Mouse (Mus musculus) granulocyte monocyte progenitor cell, adult 5-6 weeks (primary cell): ENCODE data around the gene Plxdc1. TPM values are rescaled to one million over a fixed set of nuclear protein-coding genes. Genes with fewer than 3 reads are reported as not detected.

Experiments
- ATAC-seq: replicated peaks from 2 replicates; pipeline ENCODE4 v1.8.0; 2016; ENCODE audit warnings: mild to moderate bottlenecking, moderate TSS enrichment, inconsistent platforms; ENCODE audit not compliant: poor library complexity, severe bottlenecking
- total RNA-seq, 2 experiments: library from RNA; stranded (forward) in 1 of 2; stranded (reverse) in 1 of 2; fragments of 200-712, 200-1000 nt in 1 of 2; fragments of >200 nt in 1 of 2; fragmentation: Nextera tagmentation in 1 of 2; gene quantifications; 2 replicates each; pipeline ENCODE4 v1.2.3; 2014 to 2017

The Plxdc1 gene
- total RNA-seq, 2 experiments from 2014 or later: 3.2 to 3.9 TPM

DNA sequence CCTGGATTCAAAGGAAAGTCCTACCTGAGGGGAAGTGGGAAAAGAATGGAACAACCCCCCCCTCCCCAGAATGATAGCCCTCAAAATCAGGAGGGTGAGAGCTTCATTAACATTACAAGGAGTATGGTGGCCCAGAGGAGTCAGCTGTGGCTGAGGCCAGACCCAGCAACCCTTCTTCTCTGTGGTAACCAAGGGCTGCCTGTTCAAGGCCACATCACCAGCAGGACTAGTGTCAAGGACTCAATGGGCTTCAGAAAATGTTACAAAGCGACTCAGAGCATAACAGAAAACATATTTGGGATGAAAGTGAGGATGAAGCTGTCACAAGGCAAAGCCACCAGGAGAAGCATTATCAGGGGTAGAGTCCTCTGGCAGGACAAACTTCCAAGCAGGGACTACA lies 52.7 kb downstream of the Plxdc1 start:
- no peak for ATAC-seq

DNA sequence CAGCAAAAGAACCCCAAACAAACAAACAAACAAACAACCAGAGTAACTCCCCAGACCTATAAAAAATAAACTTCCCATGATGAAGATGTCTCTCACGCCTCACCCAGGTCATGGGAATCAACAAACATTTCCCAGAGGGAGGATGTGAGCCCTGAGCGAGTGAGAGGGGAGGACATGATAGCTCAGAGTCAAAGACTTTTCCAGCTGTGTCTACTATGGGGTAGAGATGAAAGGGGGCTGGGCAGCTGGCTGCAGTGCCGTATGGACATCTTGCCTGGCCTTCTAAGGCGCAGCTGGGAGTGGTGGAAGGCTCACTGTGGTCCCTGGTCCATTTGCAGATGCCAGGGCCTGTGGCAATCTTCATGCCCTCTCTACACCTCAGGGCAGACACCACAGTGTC lies 57.3 kb downstream of the Plxdc1 start:
- no peak for ATAC-seq

DNA sequence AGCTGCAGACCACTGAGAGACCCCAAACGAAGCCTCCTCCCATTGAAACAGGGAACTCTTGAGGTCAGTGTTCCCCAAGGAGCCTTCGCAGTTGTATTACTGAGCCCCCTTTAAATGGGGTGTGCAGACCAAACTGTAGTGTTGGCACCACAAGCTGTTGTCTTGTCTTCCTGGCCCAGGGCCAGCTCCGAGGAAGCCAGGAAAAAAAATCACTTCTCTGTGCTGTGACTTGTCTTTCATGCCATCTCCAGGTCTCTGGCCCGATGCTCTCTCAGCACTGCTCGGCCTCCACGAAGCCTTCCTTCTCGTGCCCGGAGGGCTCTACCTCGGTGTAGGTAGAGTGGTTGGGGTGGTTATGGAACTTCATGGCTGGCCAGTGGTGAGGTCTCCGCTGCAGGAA lies 62.0 kb downstream of the Plxdc1 start:
- ATAC-seq: no peak

DNA sequence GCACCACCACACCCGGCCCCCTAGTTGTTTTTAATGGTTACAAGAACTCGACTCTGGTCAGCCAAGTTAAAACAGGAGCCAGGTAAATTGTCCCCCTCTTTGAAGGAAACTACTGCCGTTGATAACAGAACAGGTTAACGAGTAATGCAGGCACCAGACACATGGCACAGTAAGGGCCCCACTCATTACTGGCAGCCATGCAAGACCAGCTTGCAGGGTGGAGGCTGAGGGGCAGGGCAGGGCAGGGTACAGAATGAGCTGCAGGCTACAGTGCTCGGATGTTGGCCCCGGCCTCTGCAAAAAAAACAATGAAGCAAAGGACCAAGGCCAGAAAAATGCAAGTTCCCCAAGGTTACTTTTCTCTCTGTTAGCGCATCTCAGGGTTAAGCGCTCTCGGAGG lies 62.6 kb downstream of the Plxdc1 start:
- no peak for ATAC-seq

DNA sequence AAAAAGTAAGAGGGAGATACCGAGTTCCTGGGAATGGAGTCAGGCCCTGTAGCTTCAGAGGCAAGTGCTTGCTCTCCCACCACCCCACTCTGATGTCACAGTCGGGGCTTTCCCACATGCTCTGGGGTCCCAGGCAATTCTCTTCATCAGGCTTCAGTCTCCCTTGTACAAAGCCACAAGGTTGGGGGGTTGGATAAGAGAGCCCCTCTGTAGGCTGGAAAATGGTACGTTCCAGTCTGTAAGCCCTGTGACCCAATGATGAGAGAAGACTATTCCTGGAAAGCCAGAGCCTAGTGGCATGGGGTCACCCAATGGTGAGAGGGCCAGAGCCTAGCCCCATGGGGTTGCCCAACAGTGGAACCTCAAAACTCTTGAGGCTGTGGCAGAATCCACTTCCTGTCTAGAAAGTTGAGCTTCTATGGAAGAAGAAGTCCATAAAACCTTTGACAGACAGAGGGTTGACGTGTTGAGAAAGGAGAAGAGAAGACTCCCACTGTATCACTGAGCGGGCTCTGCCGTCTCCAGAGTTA lies 70.2 kb downstream of the Plxdc1 start:
- peak; percentile 97 for ATAC-seq

DNA sequence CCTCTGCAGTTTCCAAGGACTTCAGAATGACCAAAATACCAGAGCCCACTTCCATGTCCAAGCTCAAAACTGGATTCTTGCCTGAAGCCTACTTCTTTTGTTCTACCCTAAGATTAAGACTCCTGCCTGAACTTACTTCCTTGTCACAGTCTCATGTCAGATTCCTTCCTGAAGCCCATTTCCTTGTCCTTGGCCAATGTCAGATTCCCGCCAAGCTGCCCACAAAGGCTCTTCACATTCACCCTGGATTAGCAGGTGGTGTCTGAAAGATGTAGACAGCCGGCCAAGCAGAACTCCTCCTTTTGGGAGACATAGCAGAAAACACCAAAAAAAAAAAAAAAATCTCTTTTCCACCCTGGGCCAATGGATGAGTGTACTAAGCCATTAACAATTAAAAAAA lies 70.8 kb downstream of the Plxdc1 start:
- ATAC-seq: no peak

DNA sequence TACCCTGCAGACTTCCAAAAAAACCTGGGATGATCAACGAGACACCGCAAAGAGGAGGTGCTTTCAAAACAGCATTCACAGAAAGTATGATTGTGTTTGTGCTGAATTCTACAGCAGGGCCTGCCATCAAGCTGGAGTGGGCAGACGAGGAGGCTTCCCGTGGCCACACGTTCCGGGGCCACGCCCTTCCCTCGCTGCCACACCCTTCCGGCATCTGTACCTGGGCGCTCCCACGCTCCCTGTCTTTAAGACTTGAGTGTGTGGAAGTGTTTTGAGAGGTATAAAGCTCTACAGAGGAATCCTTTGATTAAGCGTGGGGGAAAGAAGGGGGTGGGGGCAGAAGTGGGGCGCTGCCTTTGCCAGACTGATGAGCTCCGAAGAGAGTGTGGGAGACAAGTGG lies 73.1 kb downstream of the Plxdc1 start:
- no peak for ATAC-seq

DNA sequence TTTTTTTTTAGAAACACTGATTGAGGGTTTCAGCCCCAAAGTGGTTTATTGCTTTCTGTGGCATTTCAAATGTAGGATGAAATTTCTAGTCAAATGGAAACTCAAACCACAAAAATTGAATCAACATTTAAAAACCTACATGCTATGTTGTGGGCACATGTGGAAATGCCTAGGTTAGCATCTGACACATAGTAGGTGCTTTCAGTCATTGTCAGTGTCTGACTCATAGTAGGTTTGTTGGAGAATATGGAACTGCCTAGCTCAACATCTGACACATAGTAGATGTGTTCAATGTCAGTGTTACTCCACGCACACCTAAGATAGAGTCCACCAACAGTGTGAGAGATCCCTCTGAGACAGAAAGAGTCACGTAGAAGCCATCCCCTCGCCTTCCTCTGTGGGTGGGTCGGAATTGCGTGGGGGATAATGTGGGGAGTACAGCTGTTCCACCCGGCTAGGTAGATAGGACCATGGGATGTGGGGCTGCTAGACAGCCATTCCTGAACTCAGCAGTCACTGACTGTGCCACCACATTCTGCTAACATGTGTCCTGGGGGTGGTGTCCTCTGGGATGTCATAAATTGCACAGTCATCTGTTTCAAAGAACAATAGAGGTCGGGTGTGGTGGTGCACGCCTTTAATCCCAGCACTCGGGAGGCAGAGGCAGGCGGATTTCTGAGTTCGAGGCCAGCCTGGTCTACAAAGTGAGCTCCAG lies 77.5 kb downstream of the Plxdc1 start:
- no peak for ATAC-seq

DNA sequence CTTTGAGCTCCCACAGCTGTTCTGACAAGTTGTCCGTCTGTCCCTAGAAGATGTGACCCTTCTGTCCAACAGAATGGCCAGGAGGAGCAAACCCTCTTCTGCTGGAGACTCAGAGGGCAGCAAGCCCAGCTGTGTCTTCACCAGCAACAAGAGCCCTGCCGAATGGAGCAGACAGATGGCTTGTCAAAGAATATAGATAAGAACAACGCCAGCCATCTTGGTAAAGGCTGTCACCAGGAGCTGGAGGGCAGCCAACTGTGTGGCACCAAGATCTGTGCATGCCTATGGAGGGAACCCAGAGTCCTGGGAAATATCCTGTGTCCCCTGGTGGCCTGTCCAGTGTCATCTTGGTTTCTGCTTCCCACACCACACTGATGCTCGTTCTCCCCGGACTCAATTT lies 78.3 kb downstream of the Plxdc1 start:
- no peak for ATAC-seq

DNA sequence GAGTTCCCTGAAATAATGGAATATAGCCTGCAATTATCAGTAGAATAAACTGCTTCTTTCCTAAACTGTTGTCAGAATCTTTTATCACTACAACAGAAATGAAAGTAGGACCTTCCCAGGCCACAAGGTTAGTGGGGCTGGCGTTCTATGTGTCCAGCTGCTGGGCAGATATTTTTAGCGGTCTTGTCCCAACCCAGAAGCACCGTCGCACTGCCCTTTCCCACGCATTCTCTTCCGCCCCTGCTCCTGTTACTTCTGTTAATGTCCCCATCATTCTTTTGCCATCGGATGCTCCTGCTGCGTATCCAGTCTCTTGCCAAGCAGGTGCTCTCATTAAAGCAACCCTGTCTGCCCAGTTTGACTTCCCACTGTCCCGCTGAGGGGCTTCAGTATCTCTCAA lies 79.3 kb downstream of the Plxdc1 start:
- ATAC-seq: no peak

DNA sequence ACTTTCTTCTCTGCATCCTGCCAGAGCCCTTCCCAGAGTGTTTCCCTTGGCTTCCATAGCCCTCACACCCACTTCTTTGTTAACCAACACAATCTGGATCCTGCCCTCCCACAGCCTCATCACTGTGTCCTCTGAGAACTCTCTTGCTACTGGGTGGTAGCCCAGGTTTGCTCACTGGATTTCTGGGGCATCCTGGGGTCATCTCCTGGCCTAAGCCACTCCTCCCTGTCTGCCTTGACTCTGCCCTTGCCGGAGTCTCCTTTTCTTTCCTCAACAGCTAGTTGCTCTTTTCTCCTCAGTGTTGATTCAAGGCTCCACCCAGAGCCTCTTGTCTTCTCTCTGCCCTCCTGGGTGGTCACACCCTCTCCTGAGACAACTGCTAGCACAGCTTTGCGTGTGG lies 80.3 kb downstream of the Plxdc1 start:
- no peak for ATAC-seq

DNA sequence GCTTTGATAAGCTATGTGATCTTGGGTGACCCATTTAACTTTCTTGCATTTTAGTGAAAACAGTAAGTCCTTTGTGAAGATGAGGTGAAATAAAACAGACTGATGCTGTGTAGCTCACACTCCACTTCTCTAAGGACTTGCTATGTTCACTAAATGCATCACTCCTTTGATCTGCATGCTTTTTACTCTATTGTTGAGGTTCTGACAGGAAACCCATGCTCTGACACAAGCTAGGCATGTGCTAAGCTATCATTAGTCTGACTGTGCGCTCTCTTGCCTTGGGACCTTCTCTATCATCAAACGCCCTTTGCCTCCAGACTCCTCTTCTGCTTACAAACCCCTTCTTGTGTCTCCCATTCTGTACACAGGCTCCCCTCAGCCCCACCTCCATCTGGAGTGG lies 80.7 kb downstream of the Plxdc1 start:
- ATAC-seq: no peak

DNA sequence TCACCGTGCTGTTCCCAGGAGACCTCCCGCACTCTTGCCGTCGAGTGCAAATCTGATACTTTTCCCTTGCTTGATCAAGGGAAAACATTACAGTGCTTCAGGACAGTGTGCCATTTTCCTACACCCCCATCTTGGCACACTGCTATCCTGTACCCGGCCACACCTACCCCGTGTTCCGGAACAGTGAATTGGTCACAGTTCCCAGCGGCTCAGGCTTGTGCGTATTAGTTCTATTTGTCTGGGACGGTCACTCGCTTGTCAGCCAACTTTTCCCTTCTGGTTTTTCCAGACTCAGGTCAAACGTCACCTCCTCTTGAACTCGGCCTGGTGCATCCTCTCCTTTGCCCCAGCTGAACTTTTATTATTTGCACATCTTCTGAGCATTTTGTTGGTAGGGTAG lies 81.4 kb downstream of the Plxdc1 start:
- ATAC-seq: no peak

DNA sequence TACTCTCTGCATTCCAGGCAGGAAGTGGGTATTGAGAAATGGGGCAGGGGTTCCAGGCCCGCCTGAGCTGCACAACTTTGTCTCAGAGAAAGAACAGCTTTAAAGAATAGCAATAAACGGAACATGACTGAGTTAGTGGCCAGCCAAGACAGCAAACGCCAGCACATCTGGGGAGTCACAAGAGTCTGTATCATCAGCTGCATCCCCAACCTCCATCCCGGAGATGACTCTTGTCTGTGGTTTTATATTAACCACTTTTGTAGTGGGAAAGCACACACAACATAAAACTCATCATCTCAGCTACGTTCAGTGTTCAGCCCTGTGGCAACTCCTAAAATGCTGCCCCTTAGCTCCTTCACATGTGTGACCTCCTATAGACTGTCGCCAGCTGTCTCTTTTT lies 84.4 kb downstream of the Plxdc1 start:
- no peak for ATAC-seq

DNA sequence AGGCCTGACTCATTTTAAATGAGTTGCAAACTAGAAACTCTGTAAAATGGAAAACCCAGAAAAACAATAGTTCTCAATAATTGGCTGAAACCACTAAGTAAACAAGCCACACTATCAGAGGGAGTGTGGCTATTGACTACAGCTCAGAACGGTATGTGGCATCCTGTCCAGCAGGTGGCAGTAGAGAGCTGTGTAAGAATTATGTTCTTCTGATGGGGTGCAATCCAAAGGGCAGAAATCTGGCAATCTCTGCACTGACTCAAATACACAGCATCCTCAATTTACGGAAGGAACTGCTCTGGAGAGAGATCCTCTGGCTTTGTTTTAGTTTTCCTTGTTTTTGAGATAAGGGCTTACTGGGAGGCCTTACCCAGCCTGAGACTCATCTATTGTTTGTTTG lies 86.4 kb downstream of the Plxdc1 start:
- peak; percentile 88 for ATAC-seq

DNA sequence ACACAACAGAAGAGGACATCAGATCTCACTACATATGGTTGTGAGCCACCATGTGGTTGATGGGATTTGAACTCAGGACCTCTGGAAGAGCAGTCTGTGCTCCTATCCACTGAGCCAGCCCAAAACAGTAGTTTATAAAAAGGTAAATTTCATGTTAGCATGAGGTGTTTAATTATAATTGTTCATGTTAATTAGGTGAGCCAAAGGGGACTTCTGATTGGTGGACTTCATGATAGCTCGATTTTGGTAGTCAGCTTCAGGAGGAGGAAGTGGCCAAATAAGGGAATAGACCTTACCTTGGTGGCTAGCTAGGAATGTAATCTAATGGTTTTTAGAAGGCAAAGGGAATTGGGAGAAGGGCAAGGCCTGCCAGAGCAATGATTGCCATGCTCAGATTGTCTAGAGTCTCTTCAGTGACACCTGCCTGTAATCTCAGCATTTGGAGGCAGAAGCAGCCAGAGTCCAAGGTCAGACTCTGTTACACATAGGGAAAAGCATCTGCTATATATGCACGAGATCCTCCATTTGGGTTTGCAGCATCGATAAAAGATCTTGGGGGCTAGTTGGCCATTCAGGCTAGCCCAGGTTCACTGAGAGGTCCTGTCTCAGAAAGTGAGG lies 88.6 kb downstream of the Plxdc1 start:
- no peak for ATAC-seq

DNA sequence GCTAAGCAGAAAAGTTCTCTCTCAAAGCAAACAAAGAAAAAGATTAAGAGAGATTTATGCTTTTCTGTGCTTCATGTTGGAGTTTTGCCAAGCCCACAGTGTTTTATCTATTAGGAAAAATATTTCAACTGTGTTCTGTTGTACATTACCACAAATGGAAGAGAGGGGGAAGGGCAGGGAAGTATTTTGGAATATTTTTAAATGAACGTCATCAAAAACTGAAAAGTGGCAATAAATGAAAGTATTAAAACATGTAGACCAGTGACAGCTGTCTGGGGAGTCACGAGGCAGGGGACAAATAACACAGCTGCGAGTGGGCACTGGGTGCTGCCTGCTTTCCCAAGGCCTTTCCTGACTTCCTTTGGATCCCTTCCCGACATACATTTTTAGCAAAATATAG lies 89.6 kb downstream of the Plxdc1 start:
- ATAC-seq: no peak

DNA sequence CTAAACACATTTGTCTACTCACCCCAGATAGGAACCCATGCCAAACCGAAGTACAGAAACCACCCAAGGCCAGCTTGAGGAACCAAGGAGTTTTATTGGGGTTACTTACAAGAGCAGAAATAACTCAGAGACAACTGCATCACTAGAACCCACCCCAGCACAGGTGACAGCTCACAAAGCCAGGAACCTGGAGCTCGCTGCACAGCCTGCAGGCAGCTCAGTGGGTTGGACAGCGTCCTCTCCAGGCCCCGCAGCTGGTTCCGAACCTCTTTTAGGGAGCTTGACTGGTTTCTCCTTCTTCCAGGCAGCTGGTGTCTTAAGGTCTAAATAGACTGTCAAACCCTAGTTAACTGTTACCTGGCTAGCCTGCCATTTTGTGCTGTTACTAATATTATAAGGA lies 94.4 kb downstream of the Plxdc1 start:
- ATAC-seq: no peak

DNA sequence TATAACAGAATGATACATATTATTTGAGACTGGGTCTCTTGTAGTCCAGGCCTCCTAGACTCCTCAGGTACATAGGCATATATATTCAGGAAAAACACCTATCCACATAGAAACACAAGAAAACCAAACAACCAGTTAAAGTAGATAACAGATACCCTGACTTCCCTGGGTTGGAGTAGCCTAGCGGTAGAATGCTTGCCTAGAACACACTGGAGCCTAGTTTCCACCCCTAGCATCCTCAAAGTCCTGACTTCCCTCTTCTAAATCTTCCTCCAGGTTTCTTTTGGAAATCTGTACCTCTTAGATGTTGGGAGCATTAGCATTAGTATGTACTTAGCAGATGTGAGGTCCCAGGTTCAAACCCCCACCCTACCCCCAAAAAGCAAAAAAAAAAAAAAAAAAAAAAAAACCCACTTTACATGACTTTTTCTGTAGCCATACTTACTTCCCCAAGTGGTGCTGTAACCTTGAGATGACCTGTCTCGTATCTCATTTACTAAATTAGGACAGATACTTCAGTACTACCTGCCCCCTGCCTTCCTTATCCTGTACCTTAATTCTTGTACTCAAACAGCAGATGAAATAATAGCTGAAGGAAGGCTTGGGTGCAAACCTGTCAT lies 100.8 kb downstream of the Plxdc1 start:
- ATAC-seq: no peak

DNA sequence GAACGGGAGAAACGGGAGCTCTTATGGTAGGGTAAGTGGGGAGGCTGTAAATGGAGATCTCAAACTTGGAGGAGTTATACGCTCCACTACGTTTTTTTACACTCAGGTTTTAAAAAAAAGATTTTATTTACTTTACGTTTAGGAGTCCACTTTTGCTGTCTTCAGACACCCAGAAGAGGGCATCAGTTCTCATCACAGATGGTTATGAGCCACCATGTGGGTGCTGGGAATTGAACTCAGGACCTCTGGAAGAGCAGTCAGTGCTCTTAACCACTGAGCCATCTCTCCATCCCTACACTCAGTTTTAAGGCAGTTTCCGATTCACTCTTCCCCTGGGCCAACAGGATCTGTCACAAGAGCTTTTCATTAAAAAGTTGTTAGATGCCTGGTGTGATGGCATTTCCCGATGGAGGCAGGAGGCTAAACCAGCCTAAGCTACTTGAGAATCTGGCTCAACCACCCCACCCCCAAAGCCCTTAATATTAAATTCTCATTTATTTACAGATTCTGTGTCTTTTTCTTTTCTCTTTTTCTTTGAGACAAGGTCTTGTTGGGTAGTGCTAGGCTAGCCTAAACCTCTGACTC lies 101.6 kb downstream of the Plxdc1 start:
- no peak for ATAC-seq

DNA sequence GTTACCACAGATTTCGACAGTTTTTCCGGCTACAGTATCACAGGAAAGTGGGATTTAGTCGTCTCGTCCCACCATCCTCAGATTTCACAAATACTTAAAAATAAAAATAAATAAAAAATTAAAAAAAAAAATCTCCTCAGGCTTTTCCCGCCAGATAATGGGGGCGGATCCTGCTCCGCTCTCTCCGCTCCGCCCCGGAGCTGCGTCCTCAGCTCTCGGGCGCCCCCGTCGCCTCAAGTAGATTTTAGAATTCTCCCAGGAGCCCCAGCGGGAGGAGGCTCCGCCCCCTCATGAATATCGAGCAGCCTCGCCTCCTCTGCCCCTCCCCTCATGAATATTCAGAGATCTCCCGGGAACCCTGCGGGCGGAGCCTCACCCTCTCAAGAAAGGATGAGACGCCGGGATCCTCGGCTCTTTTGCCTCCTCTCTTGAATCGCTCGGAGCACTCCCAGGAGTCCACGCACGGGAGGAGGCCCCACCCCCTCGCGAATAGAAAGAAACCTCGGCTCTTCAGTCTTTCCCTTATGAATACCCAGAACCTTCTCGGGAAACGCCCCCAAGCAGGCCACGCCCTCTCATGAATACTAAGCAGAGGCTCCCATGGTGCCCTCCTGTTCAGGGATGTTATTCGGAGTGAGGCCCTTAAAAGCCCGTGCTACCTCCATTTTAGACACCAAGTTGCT lies 102.2 kb downstream of the Plxdc1 start, which contains the start of gene Fbxo47:
Fbxo47 (minus strand) TSS at position 237 of the 683 bp plus-strand sequence.
- ATAC-seq: peak; percentile 96
